Mouse (Mus musculus) ES-E14 (cell line): ENCODE measurements around the gene Igfals. TPM values are rescaled to one million over a fixed set of nuclear protein-coding genes. Genes with fewer than 3 reads are reported as not detected.

Experiments used
- DNase-seq: peaks from one replicate; pipeline ENCODE4 v3.0.0-alpha.2; 2013; ENCODE audit warnings: low read depth, low spot score
- H3K27ac ChIP-seq: 2 replicates; pipeline ENCODE4 v1.5.1; 2012; ENCODE audit warnings: low read depth, mild to moderate bottlenecking, low read length, moderate library complexity, mixed read lengths; ENCODE audit not compliant: poor library complexity, insufficient read depth, severe bottlenecking
- H3K36me3 ChIP-seq: 2 replicates; pipeline ENCODE4 v1.6.1; 2012; ENCODE audit warnings: mild to moderate bottlenecking, low read length, moderate library complexity, mixed read lengths; ENCODE audit not compliant: control insufficient read depth, poor library complexity, insufficient read depth, severe bottlenecking
- H3K4me1 ChIP-seq, 2 experiments: fragments of 150-350 bp in 1 of 2; sonication (generic) in 1 of 2; 2 replicates each; pipeline ENCODE4 v1.6.1; 2012; ENCODE audit warnings: low read length in 2 of 2, mild to moderate bottlenecking in 1 of 2, mixed read lengths in 1 of 2; ENCODE audit not compliant: control insufficient read depth in 2 of 2, insufficient read depth in 2 of 2, poor library complexity in 1 of 2
- H3K4me3 ChIP-seq, 2 experiments: fragments of 150-350 bp in 1 of 2; sonication (generic) in 1 of 2; 2 replicates each; pipeline ENCODE4 v1.5.1; 2012; ENCODE audit warnings: low read length in 2 of 2, low read depth in 1 of 2, mild to moderate bottlenecking in 1 of 2, mixed read lengths in 1 of 2; ENCODE audit not compliant: insufficient read depth in 1 of 2, poor library complexity in 1 of 2, severe bottlenecking in 1 of 2
- H3K9ac ChIP-seq: 2 replicates; pipeline ENCODE4 v1.6.1; 2012; ENCODE audit warnings: low read depth, mild to moderate bottlenecking, low read length, mixed read lengths; ENCODE audit not compliant: poor library complexity, insufficient read depth, severe bottlenecking
- H3K9me3 ChIP-seq: fragments of 150-350 bp; sonication (generic); 2 replicates; pipeline ENCODE4 v1.6.1; 2012; ENCODE audit warnings: low read depth, mild to moderate bottlenecking, low read length; ENCODE audit not compliant: control insufficient read depth, insufficient read depth
- CHD2 ChIP-seq: IDR thresholded peaks from 2 replicates; pipeline ENCODE4 v1.6.1; 2014; ENCODE audit warnings: mild to moderate bottlenecking, low read depth, low read length, inconsistent platforms
- HCFC1 ChIP-seq: IDR thresholded peaks from 2 replicates; pipeline ENCODE4 v1.6.1; 2012; ENCODE audit warnings: low read length, inconsistent platforms, borderline replicate concordance; ENCODE audit not compliant: insufficient read depth
- MAFK ChIP-seq: IDR thresholded peaks from 2 replicates; pipeline ENCODE4 v1.6.1; 2014; ENCODE audit warnings: mild to moderate bottlenecking, low read depth, low read length, inconsistent platforms; ENCODE audit not compliant: insufficient read depth
- ZC3H11A ChIP-seq: IDR thresholded peaks from 2 replicates; pipeline ENCODE4 v1.6.1; 2012; ENCODE audit warnings: low read depth, mild to moderate bottlenecking, inconsistent platforms, low read length, borderline replicate concordance
- ZNF384 ChIP-seq: IDR thresholded peaks from 2 replicates; pipeline ENCODE4 v1.6.1; 2012; ENCODE audit warnings: low read depth, low read length, inconsistent platforms
- in situ Hi-C, 2 experiments: fragments of 600-800 bp; cut with MboI; formaldehyde crosslinking; loops; one replicate each; pipeline ENCODE4 v1.15.1; 2025; ENCODE audit warnings: low sequenced_read_pairs in 2 of 2, inconsistent platforms in 1 of 2; ENCODE audit not compliant: unreplicated experiment in 2 of 2
- total RNA-seq: library from RNA; depleted of rRNA; stranded (reverse); fragments of 300-350 nt; gene quantifications from 2 replicates; pipeline ENCODE4 v1.2.3, GENCODE M21; 2012

Gene Igfals
- total RNA-seq, 1 experiment = 2.5 TPM

DNA sequence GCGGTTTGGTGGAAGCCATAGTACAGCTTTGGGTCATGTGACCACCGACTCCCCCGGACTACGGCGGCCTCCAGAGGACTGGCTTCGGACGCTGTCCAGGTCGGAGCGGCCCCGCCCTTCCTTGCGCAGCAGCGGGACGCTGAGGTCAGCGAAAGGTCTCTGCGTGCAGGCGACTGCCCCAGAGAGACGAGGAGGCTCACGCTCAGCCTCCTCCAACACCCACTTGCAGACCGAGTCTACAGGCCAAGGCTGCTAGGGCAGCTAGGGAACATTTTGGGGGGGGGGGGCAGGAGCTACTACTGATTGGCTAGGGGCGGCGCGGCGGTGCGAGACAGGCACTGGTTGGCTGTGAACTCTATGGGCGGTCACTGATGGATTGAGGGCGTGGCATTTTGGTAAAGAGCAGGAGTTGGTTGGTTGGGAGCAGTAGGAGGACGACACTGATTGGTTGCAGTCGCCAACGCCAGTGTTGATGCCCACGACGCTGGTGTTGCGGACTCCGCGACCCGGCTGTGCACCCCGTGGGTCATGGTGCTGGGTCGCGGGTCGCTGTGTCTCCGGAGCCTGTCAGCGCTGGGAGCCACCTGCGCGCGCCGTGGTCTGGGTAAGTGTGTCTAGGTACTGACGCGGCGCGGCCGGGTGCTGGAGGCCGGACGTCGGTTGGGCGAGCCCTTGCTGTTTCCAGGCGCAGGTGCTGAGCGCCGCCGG lies 15.6 kb upstream of the Igfals start, which contains the start of gene Fahd1:
Gene Fahd1 (minus strand): TSS at position 300 of the 708 bp plus-strand sequence.
- no peaks in the 10 kb centered on the region; a peak in 3 of 4 replicates for H3K4me1 ChIP-seq
- peak within 1 kb of the TSS; percentile 87 to 97 for H3K4me3 ChIP-seq
- H3K36me3 ChIP-seq = no peaks in the 10 kb centered on the region; the same call in 1 of the 2 replicates
- TF ChIP-seq HCFC1 (no peak), MAFK (peak; percentile 46; the same call in 1 of the 2 replicates), ZNF384 (no peak), CHD2 (0 out of 2 replicates have a peak, but pooled peaks have one; percentile 52), ZC3H11A (no peak)
- DNase-seq = peak; percentile 98
- peak within 1 kb of the TSS; percentile 93 for H3K9ac ChIP-seq
- H3K27ac ChIP-seq = peak within 1 kb of the TSS; percentile 80
- no peaks in the 10 kb centered on the region for H3K9me3 ChIP-seq
- in situ Hi-C loops = no loop called here

DNA sequence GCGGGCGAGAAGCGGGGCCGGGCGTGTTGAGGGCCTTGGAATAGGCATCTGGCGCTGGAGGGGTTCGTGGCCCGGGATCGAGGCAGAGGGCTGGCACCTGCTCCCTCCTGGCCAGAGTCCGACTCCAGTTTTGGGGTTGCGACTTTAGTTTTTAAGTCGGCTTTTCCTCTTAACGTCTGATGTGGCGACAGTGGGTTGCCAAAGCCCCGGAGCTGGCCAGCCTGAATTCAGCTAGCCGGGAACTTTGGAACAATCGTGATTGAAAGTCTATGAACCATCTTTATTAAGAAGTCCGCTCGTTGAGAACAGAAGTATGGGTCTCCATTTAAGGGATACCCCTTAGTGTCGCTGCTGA lies 15.0 kb upstream of the Igfals start:
- Histone ChIP-seq H3K4me1 (no peaks in the 10 kb centered on the region; a peak in 3 of 4 replicates), H3K9ac (peak overlapping the region; percentile 74), H3K27ac (no peak overlapping the region), H3K4me3 (peak overlapping the region; percentile 87 to 97), H3K36me3 (no peaks in the 10 kb centered on the region; the same call in 1 of the 2 replicates), H3K9me3 (no peaks in the 10 kb centered on the region)
- in situ Hi-C loops = no loop called here
- TF ChIP-seq ZNF384 = no peak
- no peak for TF ChIP-seq HCFC1
- no peak for TF ChIP-seq CHD2
- no peak for TF ChIP-seq MAFK
- TF ChIP-seq ZC3H11A = no peak
- no peak for DNase-seq

DNA sequence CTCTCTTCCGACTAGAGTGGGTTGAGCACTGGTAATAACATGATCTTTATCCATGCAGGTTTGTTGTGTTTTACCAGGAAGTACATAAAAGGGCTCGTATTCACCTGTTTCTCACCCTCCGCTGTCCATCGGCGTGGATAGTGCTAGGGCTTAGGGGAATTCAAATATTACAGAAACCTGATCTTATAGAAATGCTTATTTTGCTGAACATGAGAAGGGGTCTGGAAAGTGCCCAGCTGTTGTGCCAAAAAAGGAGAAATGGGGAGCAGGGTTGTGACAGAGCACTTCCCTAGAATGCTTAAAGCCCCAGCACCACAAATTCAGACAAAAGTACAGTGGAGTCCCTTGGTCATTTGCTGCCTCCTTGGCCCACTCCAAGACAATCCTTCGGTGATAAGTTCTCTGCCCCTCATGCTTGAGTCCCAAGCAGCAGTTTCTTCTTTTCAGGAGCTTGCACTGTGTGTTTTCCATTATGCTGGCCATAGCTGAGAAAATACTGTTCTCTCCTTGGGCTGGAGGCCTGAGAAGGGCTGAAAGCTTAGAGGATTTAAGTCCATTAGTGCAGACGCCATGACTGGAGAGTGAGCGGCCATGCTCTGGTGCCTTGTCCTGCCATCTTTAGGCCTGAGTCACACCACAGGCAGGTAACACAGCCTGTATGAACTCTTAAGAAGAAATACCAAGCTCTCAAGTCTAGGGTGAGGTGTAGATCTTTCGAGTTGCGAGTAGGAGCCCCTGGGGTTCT lies 14.2 kb upstream of the Igfals start:
- Histone ChIP-seq H3K9me3 (no peaks in the 10 kb centered on the region), H3K9ac (no peak overlapping the region), H3K27ac (no peak overlapping the region), H3K4me3 (peak overlapping the region in 1 of 2 experiments; percentile 97; a peak in 2 of 4 replicates), H3K36me3 (peaks cover 1% of the 10 kb centered on the region; the same call in 1 of the 2 replicates), H3K4me1 (peaks cover 0 to under 1% of the 10 kb centered on the region in 2 experiments; a peak in 3 of 4 replicates)
- no peak for DNase-seq
- no peak for TF ChIP-seq CHD2
- no peak for TF ChIP-seq HCFC1
- no peak for TF ChIP-seq ZNF384
- in situ Hi-C loops = no loop called here

DNA sequence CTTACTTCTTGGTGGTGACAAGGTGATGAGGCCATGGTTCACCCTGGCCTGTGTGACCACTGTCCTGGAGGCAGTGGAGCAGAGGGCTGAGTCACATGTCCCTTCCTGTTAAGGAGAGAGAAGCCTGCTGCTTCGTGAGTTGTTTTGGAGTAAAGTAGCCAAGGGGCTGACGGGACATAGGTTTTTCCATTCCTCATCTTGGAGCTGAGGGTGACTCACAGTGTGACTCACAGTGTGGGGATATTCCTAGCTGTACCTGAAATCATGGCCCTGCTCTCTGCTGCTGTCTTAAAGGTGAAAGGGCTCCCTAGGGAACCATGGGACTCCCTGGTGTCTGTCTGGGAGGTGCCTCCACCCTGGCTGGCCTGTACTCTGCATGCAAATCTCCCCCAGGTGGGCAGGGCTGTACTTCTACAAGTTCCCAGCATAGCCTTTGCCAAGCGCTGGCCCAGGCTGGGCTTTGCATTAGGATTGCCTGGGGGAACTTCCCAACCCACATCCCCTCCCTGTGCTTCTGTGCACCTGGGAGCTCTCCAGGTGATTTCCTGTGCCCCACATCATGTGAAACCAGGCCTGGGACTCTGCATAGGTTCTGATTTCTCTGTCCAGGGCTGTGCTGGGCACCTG lies 9.8 kb upstream of the Igfals start:
- DNase-seq = no peak
- no peak overlapping the region for H3K4me3 ChIP-seq
- in situ Hi-C loops = no loop called here
- H3K27ac ChIP-seq = no peak overlapping the region
- no peak overlapping the region for H3K9ac ChIP-seq
- H3K4me1 ChIP-seq = peaks cover 0 to 7% of the 10 kb centered on the region in 2 experiments; a peak in 1 of 4 replicates
- H3K9me3 ChIP-seq = no peaks in the 10 kb centered on the region
- no peak for TF ChIP-seq HCFC1
- peaks cover 3% of the 10 kb centered on the region; the same call in 1 of the 2 replicates for H3K36me3 ChIP-seq
